In the genomic region with DNA sequence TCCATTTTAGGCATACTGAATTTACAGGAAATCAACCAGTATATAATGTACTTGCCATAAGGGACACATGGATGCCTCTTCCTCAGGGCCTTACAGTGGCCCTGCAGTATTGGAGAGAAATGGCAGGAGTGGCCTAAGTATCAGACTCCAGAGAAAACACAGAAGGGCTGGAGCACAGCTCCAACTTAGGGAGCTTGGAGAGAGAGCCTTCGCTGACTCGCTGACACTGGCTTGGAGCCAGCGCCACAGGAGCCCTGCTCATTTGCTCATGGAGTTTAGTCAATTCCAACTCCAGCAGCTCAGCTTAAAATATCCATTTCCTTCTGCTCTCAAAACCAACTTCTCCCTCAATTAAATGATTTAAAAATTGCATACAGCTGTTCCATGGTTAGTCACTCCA, we compare ENCODE assay signal across 8 mouse cellular contexts. TPM values are rescaled to one million over a fixed set of nuclear protein-coding genes. Genes with fewer than 3 reads are reported as not detected.
A peak's percentile ranks its signal among the peaks of the same experiment; 100 is the strongest.
DNase-seq lines count a peak whose midpoint lies in the region; ATAC-seq lines count a peak whose summit lies in the region.

No protein-coding gene starts in this region.

- DNase-seq in kidney, adult 11 months, result no peak
- DNase-seq in adrenal gland, adult 8-10 months, result peak; percentile 58
- peak; percentile 69 to 81 for DNase-seq in cerebellum, postnatal 25 days
- peak; percentile 72 for DNase-seq in kidney, postnatal 10 days
- no peak for DNase-seq in spleen, postnatal 36 days (ENCODE audit: low spot score in 2 of 2)
- DNase-seq in testis, postnatal 14 days (ENCODE audit: low spot score), result no peak

- peaks cover 48% of the 10 kb centered on the region for H3K36me3 ChIP-seq in kidney, embryonic 15.5 days

- H3K4me3 ChIP-seq in kidney, embryonic 15.5 days (replicated peaks), result no peak overlapping the region

- no peak for ATAC-seq in kidney, embryonic 15.5 days (replicated peaks; ENCODE audit: low FRiP score)
- no peak for ATAC-seq in megakaryocyte, adult 5-6 weeks (ENCODE audit: poor library complexity, severe bottlenecking)

- H3K4me1 ChIP-seq in kidney, embryonic 15.5 days, result peaks cover 29% of the 10 kb centered on the region

- H3K27ac ChIP-seq in kidney, embryonic 15.5 days, result peak overlapping the region; percentile 70; the same call in 1 of the 2 replicates

- H3K9me3 ChIP-seq in kidney, embryonic 15.5 days (replicated peaks), result no peaks in the 10 kb centered on the region

- H3K9ac ChIP-seq in kidney, embryonic 15.5 days, result no peak overlapping the region

- no peak overlapping the region for H3K4me2 ChIP-seq in kidney, embryonic 15.5 days

- WGBS in kidney, embryonic 15.5 days, result 27% methylated on average over 3 of the region's 3 CpGs

- H3K27me3 ChIP-seq in kidney, embryonic 15.5 days, result no peaks in the 10 kb centered on the region

RNA-seq across cellular contexts. Expression of a gene that starts 22.6 kb away (rescaled TPM):
- polyA plus RNA-seq in kidney, embryonic 15.5 days (2015; fragmentation: Nextera tagmentation; extraction: Ambion mirVana), result 30.2 and 30.8 TPM in 2 replicates
- total RNA-seq in adrenal gland, adult 8-10 months (2022), result 10 to 100 TPM; 62.0 to 88.2 (median 80.4) TPM
- 31.6 and 36.3 TPM in 2 replicates for total RNA-seq in megakaryocyte, adult 5-6 weeks (2015)
- total RNA-seq in megakaryocyte, adult 5-6 weeks (2017), result 28.7 and 39.0 TPM in 2 replicates

RNA-seq across cellular contexts. Expression of a gene that starts 41.4 kb away (rescaled TPM):
- 6.5 and 9.1 TPM in 2 replicates for polyA plus RNA-seq in kidney, embryonic 15.5 days (2015; fragmentation: Nextera tagmentation; extraction: Ambion mirVana)
- total RNA-seq in adrenal gland, adult 8-10 months (2022), result 10 to 100 TPM in 1 of 4 experiments, 1 to 10 TPM in 3; 1.9 to 12.4 (median 7.3) TPM
- 1.1 and 1.2 TPM in 2 replicates for total RNA-seq in megakaryocyte, adult 5-6 weeks (2015)
- 0.92 and 0.98 TPM in 2 replicates for total RNA-seq in megakaryocyte, adult 5-6 weeks (2017)

RNA-seq across cellular contexts. Expression of a gene that starts 53.6 kb away (rescaled TPM):
- 7.1 and 9.8 TPM in 2 replicates for polyA plus RNA-seq in kidney, embryonic 15.5 days (2015; fragmentation: Nextera tagmentation; extraction: Ambion mirVana)
- total RNA-seq in adrenal gland, adult 8-10 months (2022), result 10 to 100 TPM; 17.8 to 53.3 (median 39.2) TPM
- total RNA-seq in megakaryocyte, adult 5-6 weeks (2015), result 68.0 and 76.8 TPM in 2 replicates
- 32.6 and 46.5 TPM in 2 replicates for total RNA-seq in megakaryocyte, adult 5-6 weeks (2017)

Comparison
In these comparisons a context has a peak if more than half of its experiments do, and no peak if none do; other contexts are left out.
1. DNase-seq: peak in adrenal gland, adult 8-10 months (single experiment), cerebellum, postnatal 25 days (2 of 2) and kidney, postnatal 10 days (single experiment); none in kidney, adult 11 months (single experiment), spleen, postnatal 36 days (0 of 2) and testis, postnatal 14 days (single experiment).